Mouse (Mus musculus) myocyte (in vitro differentiated cells): Measurements from ENCODE around the gene Slc16a10.

Experiments used
- E2F4 ChIP-seq: IDR thresholded peaks from one replicate; pipeline ENCODE4 v1.6.1; 2011; ENCODE audit warnings: mild to moderate bottlenecking, control low read depth, moderate library complexity; ENCODE audit not compliant: insufficient read depth
- MAX ChIP-seq: IDR thresholded peaks from one replicate; pipeline ENCODE4 v1.6.1; 2011; ENCODE audit warnings: low read depth, mild to moderate bottlenecking, control low read depth
- MYOG ChIP-seq, 3 experiments: IDR thresholded peaks; one replicate each; pipeline ENCODE4 v1.6.1; 2011; ENCODE audit warnings: control low read depth in 2 of 3, low read depth in 2 of 3, mild to moderate bottlenecking in 2 of 3; ENCODE audit not compliant: insufficient read length in 2 of 3, control insufficient read depth in 1 of 3, insufficient read depth in 1 of 3
- POLR2A ChIP-seq: IDR thresholded peaks from one replicate; pipeline ENCODE4 v1.6.1; 2011; ENCODE audit warnings: low read depth, mild to moderate bottlenecking, control low read depth, moderate library complexity; ENCODE audit not compliant: insufficient read length
- POLR2AphosphoS2 ChIP-seq: IDR thresholded peaks from one replicate; pipeline ENCODE4 v1.6.1; 2011; ENCODE audit warnings: low read depth, control low read depth; ENCODE audit not compliant: insufficient read length
- TCF3 ChIP-seq: IDR thresholded peaks from one replicate; pipeline ENCODE4 v1.6.1; 2011; ENCODE audit warnings: low read depth, control low read depth; ENCODE audit not compliant: insufficient read length
- USF1 ChIP-seq: IDR thresholded peaks from one replicate; pipeline ENCODE4 v1.6.1; 2011; ENCODE audit warnings: low read depth, mild to moderate bottlenecking, control low read depth, moderate library complexity

- TF ChIP-seq POLR2A (no peak), MAX (no peak), TCF3 (no peak), POLR2AphosphoS2 (no peak), USF1 (no peak), E2F4 (no peak), MYOG (IDR thresholded peaks at IDR 0.05; ENCODE audit: control insufficient read depth in 1 of 3, insufficient read depth in 1 of 3, insufficient read length in 2 of 3, low read depth in 2 of 3) (no peak)
Observed at GRCm38 (mm10) chr10:40189689-40190088, 47.6 kb upstream of the Slc16a10 start.
